Mouse (Mus musculus): ENCODE data around the gene Hspa1b. TPM values are rescaled to one million over a fixed set of nuclear protein-coding genes. Genes with fewer than 3 reads are reported as not detected.
"Not testable (repeated sequence)": the region's sequence is repeated elsewhere in the genome, so short reads cannot be mapped to it uniquely, and the experiment has no call there.

The Hspa1b gene
- total RNA-seq, 1 experiment: 14.6 TPM

DNA sequence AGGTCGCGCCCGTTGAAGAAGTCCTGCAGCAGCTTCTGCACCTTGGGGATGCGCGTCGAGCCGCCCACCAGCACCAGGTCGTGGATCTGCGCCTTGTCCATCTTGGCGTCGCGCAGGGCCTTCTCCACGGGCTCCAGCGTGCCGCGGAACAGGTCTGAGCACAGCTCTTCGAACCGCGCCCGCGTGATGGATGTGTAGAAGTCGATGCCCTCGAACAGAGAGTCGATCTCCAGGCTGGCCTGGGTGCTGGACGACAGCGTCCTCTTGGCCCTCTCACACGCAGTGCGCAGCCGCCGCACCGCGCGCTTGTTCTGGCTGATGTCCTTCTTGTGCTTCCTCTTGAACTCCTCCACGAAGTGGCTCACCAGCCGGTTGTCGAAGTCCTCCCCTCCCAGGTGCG lies 11.8 kb upstream of the Hspa1b start:
- H3K4me3 ChIP-seq (ENCODE audit: insufficient read depth in 1 of 2, low read depth in 1 of 2, low read length in 2 of 2, poor library complexity in 1 of 2, severe bottlenecking in 1 of 2); H3K27ac ChIP-seq (ENCODE audit: insufficient read depth, low read depth, low read length, poor library complexity, severe bottlenecking); H3K36me3 ChIP-seq (ENCODE audit: control insufficient read depth, insufficient read depth, low read length, poor library complexity, severe bottlenecking); H3K4me1 ChIP-seq (ENCODE audit: control insufficient read depth in 2 of 2, insufficient read depth in 2 of 2, low read length in 2 of 2, poor library complexity in 1 of 2); DNase-seq (ENCODE audit: low read depth, low spot score); H3K9ac ChIP-seq (ENCODE audit: insufficient read depth, low read depth, low read length, poor library complexity, severe bottlenecking); in situ Hi-C loops (cut with MboI; ENCODE audit: low sequenced_read_pairs in 2 of 2, unreplicated experiment in 2 of 2); H3K9me3 ChIP-seq (ENCODE audit: control insufficient read depth, insufficient read depth, low read depth, low read length): not testable (repeated sequence)

DNA sequence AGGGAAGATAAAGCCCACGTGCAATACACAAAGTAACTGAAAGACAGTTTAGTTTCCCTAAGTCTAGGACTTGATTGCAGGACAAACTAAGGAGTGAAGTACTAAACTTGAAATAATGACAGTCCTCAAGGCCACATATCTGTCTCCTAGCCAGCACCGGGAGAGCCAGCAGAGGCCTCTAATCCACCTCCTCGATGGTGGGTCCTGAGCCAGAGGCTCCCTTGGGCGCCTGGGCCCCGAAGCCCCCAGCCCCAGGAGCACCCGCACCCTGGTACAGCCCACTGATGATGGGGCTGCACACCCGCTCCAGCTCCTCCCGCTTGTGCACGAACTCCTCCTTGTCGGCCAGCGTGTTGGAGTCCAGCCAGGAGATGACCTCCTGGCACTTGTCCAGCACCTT lies 10.8 kb upstream of the Hspa1b start, which contains the start of gene Gm20481:
Gene Gm20481 (plus strand): TSS at position 91 of the 400 bp plus-strand sequence.
- H3K9me3 ChIP-seq (ENCODE audit: control insufficient read depth, insufficient read depth, low read depth, low read length); H3K27ac ChIP-seq (ENCODE audit: insufficient read depth, low read depth, low read length, poor library complexity, severe bottlenecking); in situ Hi-C loops (cut with MboI; ENCODE audit: low sequenced_read_pairs in 2 of 2, unreplicated experiment in 2 of 2); H3K36me3 ChIP-seq (ENCODE audit: control insufficient read depth, insufficient read depth, low read length, poor library complexity, severe bottlenecking); DNase-seq (ENCODE audit: low read depth, low spot score); H3K9ac ChIP-seq (ENCODE audit: insufficient read depth, low read depth, low read length, poor library complexity, severe bottlenecking): not testable (repeated sequence)
- Histone ChIP-seq H3K4me3 (ENCODE audit: insufficient read depth in 1 of 2, low read depth in 1 of 2, low read length in 2 of 2, poor library complexity in 1 of 2, severe bottlenecking in 1 of 2) (peak within 1 kb of the TSS in 1 of 2 experiments; percentile 39; a peak in 1 of 4 replicates), H3K4me1 (ENCODE audit: control insufficient read depth in 2 of 2, insufficient read depth in 2 of 2, low read length in 2 of 2, poor library complexity in 1 of 2) (peaks cover 0 to 12% of the 10 kb centered on the region in 2 experiments; a peak in 2 of 4 replicates)

DNA sequence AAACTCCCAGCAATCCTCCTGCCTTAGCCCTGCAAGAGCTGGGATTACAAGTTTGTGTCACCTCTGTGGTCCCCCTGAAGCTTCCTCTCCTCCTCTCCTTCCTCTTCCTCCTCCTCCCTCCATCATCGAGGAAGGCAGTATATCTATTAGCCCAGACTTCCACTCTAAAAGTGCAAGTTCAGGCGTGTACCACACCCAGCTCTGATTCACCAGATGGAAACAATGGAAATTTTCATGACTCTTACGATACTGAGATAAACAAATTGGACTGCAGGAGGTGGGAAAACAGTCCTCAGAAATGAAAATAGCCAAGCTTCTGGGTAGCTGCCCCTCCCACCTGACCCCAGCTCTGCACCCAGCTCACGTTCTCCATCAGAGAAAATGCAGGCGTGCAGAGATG lies 6.6 kb upstream of the Hspa1b start:
- H3K36me3 ChIP-seq (ENCODE audit: control insufficient read depth, insufficient read depth, low read length, poor library complexity, severe bottlenecking): no peaks in the 10 kb centered on the region
- no peak overlapping the region for H3K4me3 ChIP-seq (ENCODE audit: insufficient read depth in 1 of 2, low read depth in 1 of 2, low read length in 2 of 2, poor library complexity in 1 of 2, severe bottlenecking in 1 of 2)
- no peaks in the 10 kb centered on the region for H3K9me3 ChIP-seq (ENCODE audit: control insufficient read depth, insufficient read depth, low read depth, low read length)
- in situ Hi-C loops (cut with MboI; ENCODE audit: low sequenced_read_pairs in 2 of 2, unreplicated experiment in 2 of 2): no loop called here
- H3K27ac ChIP-seq (ENCODE audit: insufficient read depth, low read depth, low read length, poor library complexity, severe bottlenecking): no peak overlapping the region
- peaks cover 3 to 13% of the 10 kb centered on the region in 2 experiments; a peak in 2 of 4 replicates for H3K4me1 ChIP-seq (ENCODE audit: control insufficient read depth in 2 of 2, insufficient read depth in 2 of 2, low read length in 2 of 2, poor library complexity in 1 of 2)
- TF ChIP-seq CHD2 (IDR thresholded peaks at IDR 0.05; ENCODE audit: low read depth, low read length): no peak
- no peak for TF ChIP-seq ZNF384 (IDR thresholded peaks at IDR 0.05; ENCODE audit: low read depth, low read length)
- no peak for TF ChIP-seq MAFK (IDR thresholded peaks at IDR 0.05; ENCODE audit: insufficient read depth, low read depth, low read length)
- no peak for TF ChIP-seq ZC3H11A (IDR thresholded peaks at IDR 0.05; ENCODE audit: borderline replicate concordance, low read depth, low read length)
- TF ChIP-seq HCFC1 (IDR thresholded peaks at IDR 0.05; ENCODE audit: borderline replicate concordance, insufficient read depth, low read length): no peak
- DNase-seq (ENCODE audit: low read depth, low spot score): no peak
- H3K9ac ChIP-seq (ENCODE audit: insufficient read depth, low read depth, low read length, poor library complexity, severe bottlenecking): no peak overlapping the region

DNA sequence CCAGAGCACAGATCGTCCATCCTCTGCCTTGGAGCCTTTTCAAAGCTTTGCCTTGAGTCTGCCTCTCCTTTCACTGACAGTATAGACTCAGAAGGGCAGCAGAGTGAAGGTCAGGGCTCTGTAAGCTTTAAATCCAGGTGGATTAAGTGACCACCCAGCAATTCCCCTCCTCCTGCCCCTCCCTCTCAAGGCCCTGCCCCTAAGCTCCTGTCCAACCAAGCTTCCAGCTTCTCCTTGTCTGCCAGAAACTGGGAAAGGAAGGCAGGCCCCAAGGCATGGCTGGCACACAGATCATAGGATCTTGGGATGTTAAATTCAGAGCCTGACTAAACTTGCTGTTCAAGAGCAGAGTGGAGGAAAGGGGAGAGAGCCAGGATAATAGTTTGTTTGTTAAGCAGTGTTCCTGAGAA lies 5.6 kb upstream of the Hspa1b start:
- no peak for DNase-seq (ENCODE audit: low read depth, low spot score)
- Histone ChIP-seq H3K4me1 (ENCODE audit: control insufficient read depth in 2 of 2, insufficient read depth in 2 of 2, low read length in 2 of 2, poor library complexity in 1 of 2) (peaks cover 3 to 16% of the 10 kb centered on the region in 2 experiments; a peak in 2 of 4 replicates), H3K36me3 (ENCODE audit: control insufficient read depth, insufficient read depth, low read length, poor library complexity, severe bottlenecking) (no peaks in the 10 kb centered on the region), H3K9ac (ENCODE audit: insufficient read depth, low read depth, low read length, poor library complexity, severe bottlenecking) (no peak overlapping the region), H3K9me3 (ENCODE audit: control insufficient read depth, insufficient read depth, low read depth, low read length) (no peaks in the 10 kb centered on the region), H3K27ac (ENCODE audit: insufficient read depth, low read depth, low read length, poor library complexity, severe bottlenecking) (no peak overlapping the region), H3K4me3 (ENCODE audit: insufficient read depth in 1 of 2, low read depth in 1 of 2, low read length in 2 of 2, poor library complexity in 1 of 2, severe bottlenecking in 1 of 2) (no peak overlapping the region)
- in situ Hi-C loops (cut with MboI; ENCODE audit: low sequenced_read_pairs in 2 of 2, unreplicated experiment in 2 of 2): no loop called here
- TF ChIP-seq HCFC1 (IDR thresholded peaks at IDR 0.05; ENCODE audit: borderline replicate concordance, insufficient read depth, low read length): no peak
- TF ChIP-seq ZC3H11A (IDR thresholded peaks at IDR 0.05; ENCODE audit: borderline replicate concordance, low read depth, low read length): no peak
- TF ChIP-seq MAFK (IDR thresholded peaks at IDR 0.05; ENCODE audit: insufficient read depth, low read depth, low read length): no peak
- no peak for TF ChIP-seq ZNF384 (IDR thresholded peaks at IDR 0.05; ENCODE audit: low read depth, low read length)
- TF ChIP-seq CHD2 (IDR thresholded peaks at IDR 0.05; ENCODE audit: low read depth, low read length): no peak

DNA sequence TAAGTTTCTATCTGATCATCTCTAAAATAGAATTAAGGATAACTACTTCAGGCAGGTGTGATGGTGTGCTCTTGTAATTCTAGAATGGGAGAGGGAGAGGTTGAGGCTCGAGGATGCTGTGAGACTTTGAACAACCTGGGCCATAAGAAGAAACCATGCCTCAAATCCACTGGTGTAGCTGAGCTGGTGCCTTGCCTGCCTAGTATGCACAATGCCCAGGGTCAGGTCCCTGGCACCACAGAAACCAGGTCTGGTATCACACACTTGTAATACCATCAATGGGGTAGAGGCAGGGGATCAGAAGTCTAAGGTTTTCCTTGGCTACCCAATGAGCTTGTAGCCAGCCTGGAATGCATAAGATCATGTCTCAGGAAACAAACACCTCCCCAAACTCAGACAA lies 3.8 kb upstream of the Hspa1b start:
- H3K4me1 ChIP-seq (ENCODE audit: control insufficient read depth in 2 of 2, insufficient read depth in 2 of 2, low read length in 2 of 2, poor library complexity in 1 of 2): peaks cover 3 to 16% of the 10 kb centered on the region in 2 experiments; a peak in 2 of 4 replicates
- no peak for DNase-seq (ENCODE audit: low read depth, low spot score)
- H3K4me3 ChIP-seq (ENCODE audit: insufficient read depth in 1 of 2, low read depth in 1 of 2, low read length in 2 of 2, poor library complexity in 1 of 2, severe bottlenecking in 1 of 2): no peak overlapping the region
- H3K9ac ChIP-seq (ENCODE audit: insufficient read depth, low read depth, low read length, poor library complexity, severe bottlenecking): no peak overlapping the region
- no peak overlapping the region for H3K27ac ChIP-seq (ENCODE audit: insufficient read depth, low read depth, low read length, poor library complexity, severe bottlenecking)
- in situ Hi-C loops (cut with MboI; ENCODE audit: low sequenced_read_pairs in 2 of 2, unreplicated experiment in 2 of 2): no loop called here
- no peaks in the 10 kb centered on the region for H3K9me3 ChIP-seq (ENCODE audit: control insufficient read depth, insufficient read depth, low read depth, low read length)
- no peak for TF ChIP-seq HCFC1 (IDR thresholded peaks at IDR 0.05; ENCODE audit: borderline replicate concordance, insufficient read depth, low read length)
- no peak for TF ChIP-seq MAFK (IDR thresholded peaks at IDR 0.05; ENCODE audit: insufficient read depth, low read depth, low read length)
- TF ChIP-seq CHD2 (IDR thresholded peaks at IDR 0.05; ENCODE audit: low read depth, low read length): no peak
- no peak for TF ChIP-seq ZC3H11A (IDR thresholded peaks at IDR 0.05; ENCODE audit: borderline replicate concordance, low read depth, low read length)
- TF ChIP-seq ZNF384 (IDR thresholded peaks at IDR 0.05; ENCODE audit: low read depth, low read length): no peak
- H3K36me3 ChIP-seq (ENCODE audit: control insufficient read depth, insufficient read depth, low read length, poor library complexity, severe bottlenecking): no peaks in the 10 kb centered on the region
